Mouse (Mus musculus) thymus, postnatal 4 days (tissue): ENCODE data around the gene Rnf24.
"Not testable (repeated sequence)": the region's sequence is repeated elsewhere in the genome, so short reads cannot be mapped to it uniquely, and the experiment has no call there.

Experiments used
- DNase-seq: peaks from one replicate; pipeline ENCODE4 v3.0.0; 2021

Rnf24 gene

DNA sequence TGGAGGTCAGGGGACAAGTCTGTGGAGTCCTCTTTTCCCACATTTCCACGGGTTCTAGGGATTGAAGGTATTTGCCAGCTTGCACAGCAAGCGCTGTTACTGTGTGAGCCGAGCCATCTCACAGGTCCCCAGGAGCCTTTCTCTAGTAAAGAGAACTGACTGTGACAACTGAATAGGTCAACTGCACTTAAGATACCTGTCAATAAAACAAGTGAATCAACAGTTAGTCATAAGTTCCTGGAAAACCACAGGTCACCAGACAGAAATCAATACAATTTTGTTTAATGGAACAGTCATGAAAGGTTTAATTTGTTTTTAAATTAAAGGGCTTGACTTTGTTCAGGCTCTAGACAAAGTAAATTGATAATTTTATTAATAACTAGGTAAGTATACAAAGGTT is 22.1 kb downstream of the Rnf24 start:
- DNase-seq: no peak

DNA sequence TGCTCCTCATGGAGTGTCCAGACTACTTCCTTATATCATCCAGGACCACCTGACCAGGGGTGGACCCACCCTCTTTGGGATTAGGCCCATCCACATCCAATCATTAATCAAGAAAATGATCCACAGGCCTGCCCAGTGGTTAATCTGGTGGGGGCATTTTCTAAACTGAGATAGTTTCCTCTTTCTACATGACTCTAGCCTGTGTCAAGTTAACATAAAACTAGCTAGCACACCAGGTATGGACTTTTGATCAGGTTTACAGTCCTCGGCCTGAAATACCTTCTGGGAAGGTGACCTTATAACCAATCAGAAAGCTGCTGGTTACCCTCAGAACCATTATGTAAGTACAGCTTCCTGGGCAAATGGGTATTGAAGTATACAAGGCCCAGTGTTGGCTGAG is 23.7 kb downstream of the Rnf24 start:
- DNase-seq: no peak

DNA sequence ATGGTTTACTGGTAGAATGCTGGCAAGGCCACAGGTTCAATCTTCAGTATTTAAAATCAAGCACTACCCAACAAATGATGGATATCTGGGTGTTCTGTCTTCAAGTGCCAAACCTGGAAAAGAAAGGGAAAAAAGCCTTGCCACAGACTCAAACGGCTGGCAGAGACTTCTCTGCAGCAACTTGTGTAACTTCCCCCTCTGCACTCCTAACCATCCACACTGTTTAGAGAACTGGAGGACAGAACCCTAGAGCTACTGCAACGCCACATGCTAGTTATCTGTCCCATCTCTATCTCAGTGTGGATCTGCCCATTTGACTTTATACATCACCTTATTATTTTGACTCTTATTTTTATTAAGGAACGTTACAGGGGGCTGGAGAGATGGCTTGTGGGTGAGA is 26.6 kb downstream of the Rnf24 start:
- no peak for DNase-seq

DNA sequence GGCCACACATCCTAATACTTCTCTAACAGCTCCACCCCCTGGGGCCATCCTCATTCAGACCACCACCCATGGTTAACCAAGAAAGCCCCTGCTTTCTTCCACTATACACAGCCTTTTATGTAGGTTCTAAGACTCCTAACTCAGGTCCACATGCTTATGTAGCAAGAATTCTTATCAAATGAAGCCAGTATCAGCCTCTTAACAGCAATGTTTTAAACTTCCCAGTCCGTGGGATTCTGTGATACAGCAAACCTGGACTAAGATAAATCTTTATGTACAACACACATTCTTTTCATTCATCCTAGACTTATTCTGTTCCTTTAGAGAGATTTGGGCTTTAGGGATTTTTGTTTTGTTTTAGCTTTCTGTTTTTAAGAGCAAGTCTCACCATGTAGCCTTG is 29.0 kb downstream of the Rnf24 start:
- DNase-seq: no peak

DNA sequence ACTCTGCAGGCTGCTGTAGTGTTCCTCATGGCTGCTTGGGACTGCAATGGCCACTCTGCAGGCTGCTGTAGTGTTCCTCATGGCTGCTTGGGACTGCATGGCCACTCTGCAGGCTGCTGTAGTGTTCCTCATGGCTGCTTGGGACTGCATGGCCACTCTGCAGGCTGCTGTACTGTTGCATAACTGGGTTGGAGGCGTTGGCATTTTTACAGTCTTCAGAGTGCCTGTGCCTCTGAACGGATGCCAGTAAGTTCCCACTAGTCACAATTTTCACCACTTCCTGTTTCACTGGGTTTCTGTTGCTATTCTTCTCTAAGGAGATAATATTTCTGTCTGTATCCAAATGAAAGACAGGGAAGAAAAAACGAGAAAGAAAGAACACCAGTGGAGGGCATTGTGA is 31.5 kb downstream of the Rnf24 start:
- DNase-seq: peak; percentile 51

DNA sequence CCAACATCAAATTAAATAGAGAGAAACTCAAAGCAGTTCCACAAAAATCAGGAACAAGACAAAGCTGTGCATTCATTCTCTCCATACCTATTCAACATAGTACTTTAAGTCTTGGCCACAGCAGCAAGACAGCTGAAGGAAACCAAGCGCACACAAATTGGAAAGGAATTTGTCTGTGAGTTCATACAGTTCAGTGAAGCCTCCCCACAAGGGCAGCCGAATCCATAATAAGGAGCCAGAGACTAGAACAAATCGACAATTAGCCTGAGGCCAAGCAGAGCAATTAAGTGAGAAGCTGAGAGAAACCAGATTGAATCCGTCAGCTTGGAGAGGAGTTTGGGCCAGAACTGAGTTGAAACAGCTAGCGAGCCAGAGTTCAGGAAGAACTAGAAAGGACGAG is 33.3 kb downstream of the Rnf24 start:
- no peak for DNase-seq

DNA sequence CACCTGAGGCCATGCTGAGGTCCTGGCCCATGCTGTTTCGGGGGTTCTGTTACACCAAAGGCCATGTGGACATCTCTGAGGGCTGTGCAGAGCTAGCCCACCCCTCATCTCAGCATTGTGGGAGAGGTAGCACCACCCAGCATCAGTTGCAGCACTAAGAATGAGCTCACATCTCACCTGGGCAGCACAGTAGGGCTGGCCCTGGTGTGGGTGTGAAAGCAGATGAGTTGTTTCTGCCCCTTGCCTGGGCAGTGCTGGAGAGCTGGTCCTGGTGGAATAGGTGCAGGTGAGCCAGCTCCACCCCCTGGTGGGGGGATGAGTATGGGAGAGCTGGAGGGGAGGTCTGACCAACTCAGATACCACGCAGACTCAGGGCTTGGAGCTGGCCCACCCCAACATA is 36.5 kb downstream of the Rnf24 start:
- DNase-seq: no peak

DNA sequence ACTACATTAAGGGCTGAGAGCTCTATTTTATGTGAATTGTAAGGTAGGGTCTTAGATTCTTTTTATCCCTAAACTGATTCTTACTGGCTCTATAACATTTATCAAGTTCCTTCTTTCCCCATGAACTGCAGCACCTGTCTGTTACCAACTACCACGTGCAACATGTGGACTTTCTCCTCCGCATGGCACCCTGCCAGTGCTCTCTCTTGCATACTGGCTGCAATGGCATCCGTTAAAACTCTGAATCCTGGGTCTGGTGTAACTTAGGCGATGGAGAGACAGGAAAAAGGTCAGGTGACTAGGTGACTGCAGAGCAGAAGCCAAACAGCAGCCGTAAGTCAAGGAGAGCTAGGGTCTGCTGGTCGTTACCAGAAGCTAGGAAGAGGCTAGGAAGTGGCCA is 43.4 kb downstream of the Rnf24 start:
- DNase-seq: no peak

DNA sequence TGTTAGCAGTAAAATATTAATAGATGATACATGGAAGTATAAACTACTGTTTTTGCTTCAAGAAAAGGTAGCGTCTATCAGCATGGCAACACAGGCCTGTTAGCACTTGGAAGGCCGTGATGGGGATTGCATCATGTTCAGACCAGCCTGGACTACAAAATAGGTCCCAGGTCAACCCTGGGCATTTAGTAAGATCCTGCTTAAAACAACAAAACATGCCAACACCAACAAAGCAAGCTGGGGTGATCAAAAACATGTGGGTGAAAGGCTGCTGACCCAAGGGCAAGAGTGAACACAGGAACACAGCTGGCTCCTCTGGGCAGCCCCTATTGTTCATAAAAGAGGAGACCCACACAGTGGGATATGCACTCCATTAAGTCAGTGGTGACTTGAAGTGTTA is 44.9 kb downstream of the Rnf24 start:
- no peak for DNase-seq

DNA sequence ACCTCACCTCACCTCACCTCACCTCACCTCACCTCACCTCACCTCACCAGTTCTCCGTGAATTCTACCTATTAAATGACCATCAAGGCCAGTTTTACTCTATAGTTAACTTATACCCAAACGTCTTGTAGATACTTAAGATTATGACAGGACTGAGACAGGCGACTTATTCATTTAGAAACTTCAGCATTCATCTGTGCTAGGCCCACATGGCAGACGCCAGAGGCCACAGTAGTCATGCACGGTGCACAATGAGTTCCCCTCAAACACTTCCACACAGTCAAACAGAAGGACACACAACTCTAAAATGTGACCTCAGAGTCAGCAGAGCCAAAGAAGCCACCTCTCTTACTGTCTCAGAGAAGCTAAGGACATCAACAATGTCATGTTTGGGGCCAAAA is 45.3 kb downstream of the Rnf24 start:
- DNase-seq: no peak

DNA sequence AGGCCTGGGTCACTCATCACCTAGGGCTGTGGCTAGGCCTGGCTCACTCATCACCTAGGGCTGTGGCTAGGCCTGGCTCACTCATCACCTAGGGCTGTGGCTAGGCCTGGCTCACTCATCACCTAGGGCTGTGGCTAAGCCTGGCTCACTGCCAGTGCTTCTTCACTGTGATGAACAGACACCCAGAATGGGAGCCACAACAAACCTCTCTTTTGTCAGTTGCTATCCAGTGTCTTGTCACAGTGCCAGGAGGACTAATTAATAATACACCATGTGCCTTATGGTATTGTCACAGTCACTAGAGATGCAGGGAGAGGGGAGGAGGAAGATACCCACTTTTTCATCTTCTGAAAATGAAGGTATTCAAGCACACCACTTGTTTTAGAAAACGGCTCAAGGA is 47.5 kb downstream of the Rnf24 start:
- not testable (repeated sequence) for DNase-seq

DNA sequence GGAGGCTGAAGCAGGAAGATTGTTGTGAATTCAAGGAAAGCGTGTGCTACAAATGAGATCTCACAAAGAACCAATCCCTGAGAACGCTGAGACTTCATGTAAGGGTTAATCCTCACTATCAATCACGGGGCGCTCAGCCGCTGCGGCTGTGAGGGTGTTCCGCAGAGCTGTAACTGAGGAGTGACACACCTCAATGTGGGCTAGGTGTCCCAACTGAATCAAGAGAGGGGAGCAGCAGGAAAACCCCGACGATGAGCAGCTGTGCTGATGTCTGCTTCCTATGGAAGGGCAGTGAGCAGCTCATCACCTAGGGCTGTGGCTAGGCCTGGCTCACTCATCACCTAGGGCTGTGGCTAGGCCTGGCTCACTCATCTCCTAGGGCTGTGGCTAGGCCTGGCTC is 48.2 kb downstream of the Rnf24 start:
- DNase-seq: no peak

DNA sequence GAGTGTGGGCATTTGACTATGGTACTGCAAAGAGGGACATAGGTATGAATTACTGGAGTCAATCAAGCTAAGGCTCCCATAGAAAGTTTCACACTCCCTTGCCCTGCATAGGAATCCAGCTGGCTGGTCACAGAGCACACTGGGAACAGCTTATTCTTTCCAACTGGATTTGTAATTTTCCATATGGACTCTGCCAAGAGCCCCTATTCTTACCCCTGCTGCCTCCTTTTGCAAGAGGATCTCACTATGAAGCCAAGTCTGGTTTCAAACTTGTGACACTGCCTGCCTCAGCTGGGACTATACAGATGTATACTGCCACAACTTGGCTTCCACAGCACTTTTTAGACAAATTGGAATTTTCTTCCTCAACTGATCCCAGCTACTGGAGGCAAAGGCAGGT is 51.1 kb downstream of the Rnf24 start:
- DNase-seq: no peak

DNA sequence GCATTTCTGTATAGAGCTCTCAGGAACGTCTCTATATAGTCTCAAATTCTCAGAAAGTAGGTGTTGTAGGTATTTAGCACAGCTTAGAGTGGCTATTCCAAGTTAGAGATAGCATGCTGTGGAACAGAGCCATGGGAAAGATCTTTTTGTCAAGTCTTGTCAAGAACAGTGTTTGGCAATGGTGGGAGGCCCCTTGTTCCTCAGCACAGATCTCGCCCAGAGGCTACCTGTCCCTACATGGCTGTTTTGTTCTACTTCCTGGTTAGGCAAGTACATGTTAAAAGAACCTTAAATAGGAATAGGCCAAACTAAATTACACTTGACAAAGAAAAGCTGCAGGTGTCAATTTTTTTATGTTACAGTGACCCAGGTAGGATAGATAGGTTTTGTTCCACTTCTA is 52.2 kb downstream of the Rnf24 start:
- DNase-seq: no peak

DNA sequence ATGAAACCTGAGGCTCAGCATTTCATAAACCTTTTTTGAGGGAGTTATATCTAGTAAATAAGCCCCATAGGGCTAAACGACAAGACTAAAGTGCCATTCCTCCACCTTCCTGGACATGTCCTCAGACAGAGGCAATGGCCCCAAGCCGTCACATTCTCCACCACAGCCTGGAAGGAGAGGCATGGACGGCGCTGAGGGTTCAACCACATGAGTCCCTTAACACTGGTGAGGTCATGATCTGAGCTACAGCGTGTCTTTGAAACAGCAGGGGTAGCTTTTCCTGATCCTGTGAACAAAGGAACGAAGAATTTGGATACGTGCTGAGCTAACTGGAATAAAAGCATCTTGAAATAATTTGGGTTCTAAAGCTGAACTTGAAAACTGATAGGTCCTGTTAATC is 54.0 kb downstream of the Rnf24 start:
- not testable (repeated sequence) for DNase-seq

DNA sequence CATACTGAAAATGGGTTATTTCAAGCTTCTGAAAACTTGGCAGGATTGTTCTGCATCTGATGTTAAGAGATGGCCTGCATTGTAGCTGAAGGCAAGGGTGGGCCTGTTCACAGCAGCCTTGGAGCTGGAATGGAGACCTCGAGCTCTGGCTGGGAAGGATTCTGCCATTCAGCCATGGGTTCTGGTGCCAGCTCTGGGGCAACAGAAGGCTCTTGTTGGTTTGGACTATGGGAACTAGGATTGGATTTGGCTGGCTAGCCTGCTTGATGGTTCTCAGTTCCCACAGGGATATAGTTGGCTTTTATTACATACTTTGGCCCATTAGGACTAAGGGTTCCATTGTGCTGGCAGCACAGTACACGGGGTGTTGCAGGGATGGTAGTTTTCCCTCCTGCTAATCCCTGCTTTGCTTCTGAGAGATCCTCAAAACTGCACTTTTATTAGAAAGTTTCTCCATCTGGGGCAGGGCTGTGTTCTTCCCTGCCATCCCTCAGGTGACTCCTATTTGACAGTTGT is 55.9 kb downstream of the Rnf24 start:
- no peak for DNase-seq

DNA sequence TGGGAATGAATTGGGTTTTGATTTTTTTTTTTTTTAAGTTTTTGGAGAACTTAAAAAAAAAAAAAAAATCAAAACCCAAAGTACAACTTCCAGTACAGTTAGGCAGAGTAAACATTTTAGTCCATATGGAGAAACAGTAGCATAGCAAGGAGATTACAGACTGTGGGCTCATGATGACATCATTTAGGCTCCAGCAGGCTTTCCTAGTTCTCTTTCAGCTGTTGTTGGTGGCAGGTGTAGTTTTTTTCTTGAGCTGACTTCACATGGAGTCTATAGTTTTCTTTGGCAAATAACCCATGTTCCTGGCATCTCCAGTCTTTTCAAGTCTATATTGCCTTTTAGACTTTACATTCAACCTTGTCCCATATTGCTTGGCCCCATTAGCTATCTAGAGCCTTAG is 62.0 kb downstream of the Rnf24 start:
- DNase-seq: no peak

DNA sequence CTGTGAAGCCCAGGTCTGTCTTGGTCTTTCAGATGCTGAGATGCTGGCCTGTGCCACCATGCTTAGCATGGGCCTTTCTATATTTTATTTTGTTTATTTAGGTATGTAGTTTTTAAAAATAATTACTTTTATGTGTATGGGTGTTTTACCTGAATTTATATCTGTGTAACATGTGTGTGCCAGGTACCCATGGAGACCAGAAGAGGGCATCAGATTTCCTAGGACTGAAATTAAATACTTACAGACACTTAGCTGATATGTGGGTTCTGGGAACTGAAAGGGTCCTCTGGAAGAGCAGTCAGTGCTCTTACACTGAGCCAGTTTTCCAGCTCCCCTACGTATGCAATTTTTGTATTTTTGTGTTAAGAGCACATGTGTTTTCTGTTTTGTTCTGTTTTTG is 66.4 kb downstream of the Rnf24 start:
- DNase-seq: no peak

DNA sequence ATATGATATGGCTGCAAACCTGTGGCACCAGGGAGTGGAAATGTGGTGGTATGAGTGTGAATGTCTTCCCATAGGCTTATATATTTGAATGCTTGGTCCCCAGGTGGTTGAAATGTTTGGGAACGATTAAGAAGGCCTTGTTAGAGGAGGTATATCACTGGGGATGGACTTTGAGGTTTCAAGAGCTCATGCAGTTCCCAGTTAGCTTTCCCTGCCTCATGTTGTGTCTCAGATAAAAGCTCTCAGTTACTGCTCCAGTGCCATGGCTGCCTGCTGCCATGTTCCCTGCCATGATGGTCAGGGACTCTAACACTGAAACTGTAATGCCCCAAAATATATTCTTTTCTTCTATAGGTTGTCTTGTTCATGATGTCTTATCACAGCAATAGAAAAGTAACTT is 71.1 kb downstream of the Rnf24 start:
- DNase-seq: no peak

DNA sequence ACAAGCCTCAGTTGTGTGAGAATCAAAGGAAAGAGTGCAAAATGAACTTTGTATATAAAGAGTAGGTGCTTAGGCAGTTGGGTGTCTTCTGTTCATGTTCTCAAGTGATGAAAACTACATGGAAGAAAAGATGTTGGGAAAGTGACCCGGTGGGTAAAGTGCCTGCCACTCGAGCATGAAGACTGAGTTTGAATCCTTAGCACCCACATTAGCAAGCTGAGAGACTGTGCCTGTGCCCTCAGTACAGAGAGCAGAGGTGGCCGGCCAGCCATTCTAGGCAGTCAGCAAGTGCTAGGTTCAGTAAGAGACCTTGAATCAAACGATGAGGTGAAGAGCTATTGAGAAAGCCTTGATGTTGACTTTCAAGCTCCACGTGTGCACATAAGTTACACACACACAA is 76.0 kb downstream of the Rnf24 start:
- no peak for DNase-seq

DNA sequence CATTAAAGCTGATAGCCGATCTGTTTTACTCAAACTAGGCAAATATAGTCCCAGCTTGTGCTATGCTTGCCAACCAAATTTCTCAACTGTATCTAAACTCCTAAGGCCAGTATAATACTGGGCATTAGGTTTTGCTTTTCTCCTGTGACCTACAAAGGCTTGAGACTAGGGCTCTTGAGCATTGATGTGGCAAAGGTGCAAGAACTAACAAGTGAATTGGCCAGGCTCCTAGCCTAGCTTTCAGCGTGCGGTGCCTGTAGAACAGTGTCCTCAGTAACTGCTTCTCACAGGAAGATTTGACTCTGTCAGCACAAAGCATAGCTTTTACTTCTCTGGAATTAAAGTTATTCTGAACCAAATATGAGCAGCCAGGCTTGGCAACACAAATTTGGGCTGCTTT is 77.2 kb downstream of the Rnf24 start:
- DNase-seq: no peak

DNA sequence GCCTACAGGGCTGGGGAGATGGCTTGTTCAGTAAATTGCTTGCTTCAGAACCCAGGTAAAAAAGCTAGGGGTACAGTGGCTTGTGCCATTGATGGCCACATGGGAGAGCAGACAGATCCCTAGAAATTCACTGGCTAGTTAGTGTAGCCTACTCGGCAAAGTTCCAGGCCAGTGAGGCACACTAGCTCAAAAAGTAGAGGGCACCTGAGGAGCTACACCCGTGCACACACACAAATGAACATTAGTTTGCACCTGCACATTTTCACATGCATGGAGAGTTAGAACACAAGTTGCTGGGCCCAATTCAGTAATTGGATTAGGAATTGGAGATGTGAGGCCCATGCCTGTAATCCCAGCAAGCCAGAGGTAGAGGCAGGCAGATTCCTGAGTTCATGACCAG is 87.6 kb downstream of the Rnf24 start:
- no peak for DNase-seq

DNA sequence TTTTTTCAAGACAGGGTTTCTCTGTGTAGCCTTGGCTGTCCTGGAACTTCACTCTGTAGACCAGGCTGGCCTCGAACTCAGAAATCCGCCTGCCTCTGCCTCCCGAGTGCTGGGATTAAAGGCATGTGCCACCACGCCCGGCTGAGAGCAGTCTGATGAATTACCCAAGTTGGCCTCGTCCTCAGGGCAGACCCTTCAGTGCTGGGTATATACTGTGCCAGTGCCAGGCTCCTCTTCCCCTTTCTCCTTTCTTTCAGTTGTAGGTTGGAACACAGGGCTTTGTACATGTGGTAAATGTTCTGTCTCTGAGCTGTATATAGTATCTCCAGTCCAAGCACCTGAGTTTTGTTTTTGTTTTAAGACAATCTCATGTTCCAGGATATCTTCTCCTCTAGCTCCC is 88.7 kb downstream of the Rnf24 start:
- DNase-seq: no peak

DNA sequence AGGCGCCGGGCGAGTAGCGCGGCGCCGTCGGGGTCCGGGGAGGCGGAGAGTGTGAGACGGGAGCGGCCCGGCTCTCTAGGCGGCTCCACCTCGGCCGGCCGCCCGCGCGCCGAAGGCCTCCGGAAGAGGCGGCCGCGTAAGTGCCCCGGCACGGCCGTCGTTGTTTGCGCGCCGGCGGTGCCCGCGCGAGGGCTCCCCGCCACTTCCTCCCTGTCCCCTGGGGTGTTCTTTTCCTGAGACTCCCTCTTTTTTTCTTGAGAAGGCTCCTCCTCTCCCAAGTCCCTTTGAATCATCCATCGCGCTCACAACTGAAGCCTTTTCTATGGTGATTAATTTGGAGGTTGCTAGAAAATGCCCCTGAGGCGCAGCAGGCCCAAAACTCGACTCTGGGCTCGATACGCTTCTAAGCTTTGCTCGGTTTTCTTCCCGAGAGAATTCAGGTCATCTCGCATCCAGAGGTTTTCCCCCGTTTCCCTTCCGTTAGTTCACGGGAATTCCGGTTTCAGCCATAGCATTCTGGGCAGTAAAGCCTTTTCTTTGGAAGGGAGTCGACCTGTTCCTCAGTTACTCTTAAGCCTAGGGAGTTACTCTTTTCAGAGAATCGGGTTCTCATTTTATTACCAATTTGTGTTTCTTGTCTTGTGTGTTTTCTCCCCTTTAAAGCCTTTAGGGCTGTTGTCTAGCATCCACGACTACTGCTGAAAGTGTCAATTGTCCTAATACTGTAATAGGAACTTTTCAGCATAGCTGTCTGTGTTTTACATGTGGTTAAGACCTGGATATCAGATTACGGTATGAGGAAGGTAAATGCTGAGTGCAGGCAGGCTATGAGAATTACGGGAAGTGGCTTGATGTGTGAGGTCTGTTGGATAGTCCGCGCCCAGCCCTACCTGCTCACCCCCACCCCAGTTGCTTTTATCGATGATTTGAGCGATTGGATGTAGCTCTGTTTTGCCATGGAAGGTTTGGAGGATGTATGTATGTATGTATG is 89.7 kb downstream of the Rnf24 start:
- peak; percentile 27 for DNase-seq

DNA sequence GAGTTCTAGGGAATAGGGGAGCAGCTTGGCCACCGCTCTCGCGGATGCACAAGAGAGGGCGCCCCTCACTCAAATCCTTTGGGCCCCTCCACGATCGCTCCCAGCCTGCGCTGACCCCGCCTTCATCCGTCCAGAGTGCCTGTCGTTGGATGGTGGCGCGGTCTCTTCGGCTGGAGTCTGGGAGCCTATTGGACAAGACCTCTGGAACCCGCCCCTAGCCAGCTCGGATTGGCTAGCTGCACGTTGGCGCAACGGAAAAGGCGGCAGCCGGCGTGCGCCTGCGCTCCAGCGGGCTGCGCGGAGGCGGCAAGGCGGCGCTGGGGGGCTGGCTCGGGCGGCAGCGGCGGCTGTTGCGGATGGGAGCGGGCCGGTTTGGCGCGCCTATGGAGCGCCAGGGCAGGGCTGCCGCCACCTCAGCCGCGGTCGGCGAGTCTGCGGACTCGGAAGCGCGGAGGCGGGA is 90.4 kb downstream of the Rnf24 start, which contains the start of gene Pank2:
Gene Pank2, plus strand, starts transcription at position 283 of the 460 bp plus-strand sequence.
- peak; percentile 97 for DNase-seq
